Mouse (Mus musculus) hindbrain, embryonic 16.5 days (tissue): ENCODE data around the gene Ephb6. TPM values are rescaled to one million over a fixed set of nuclear protein-coding genes. Genes with fewer than 3 reads are reported as not detected.

Experiments
- ATAC-seq: fragments of 200-750 bp; cut with Nextera tagmentation; 2 replicates; pipeline ENCODE4 v1.8.0; 2017; ENCODE audit warnings: moderate TSS enrichment, moderate library complexity
- H3K27ac ChIP-seq: fragments of 300-500 bp; sonication (generic); 2 replicates; pipeline ENCODE4 v1.5.1; 2014; ENCODE audit warnings: low read depth, mild to moderate bottlenecking, control low read depth, low read length, moderate library complexity
- H3K27me3 ChIP-seq: fragments of 300-500 bp; sonication (generic); replicated peaks from 2 replicates; pipeline ENCODE4 v1.6.1; 2014; ENCODE audit warnings: low read length; ENCODE audit not compliant: control insufficient read depth, insufficient read depth
- H3K36me3 ChIP-seq: fragments of 300-500 bp; sonication (generic); 2 replicates; pipeline ENCODE4 v1.6.1; 2014; ENCODE audit warnings: mild to moderate bottlenecking, low read length, moderate library complexity, mixed read lengths; ENCODE audit not compliant: control insufficient read depth, insufficient read depth
- H3K4me1 ChIP-seq: fragments of 300-500 bp; sonication (generic); 2 replicates; pipeline ENCODE4 v1.6.1; 2014; ENCODE audit warnings: low read depth, low read length; ENCODE audit not compliant: control insufficient read depth, insufficient read depth
- H3K4me2 ChIP-seq: fragments of 300-500 bp; sonication (generic); 2 replicates; pipeline ENCODE4 v1.6.1; 2014; ENCODE audit warnings: mild to moderate bottlenecking, low read length, control low read depth, moderate library complexity
- H3K4me3 ChIP-seq: fragments of 300-500 bp; sonication (generic); 2 replicates; pipeline ENCODE4 v1.5.1; 2014; ENCODE audit warnings: mild to moderate bottlenecking, low read length, control low read depth, moderate library complexity
- H3K9ac ChIP-seq: fragments of 300-500 bp; sonication (generic); 2 replicates; pipeline ENCODE4 v1.6.1; 2014; ENCODE audit warnings: low read depth, mild to moderate bottlenecking, control low read depth, low read length, moderate library complexity
- H3K9me3 ChIP-seq: fragments of 300-500 bp; sonication (generic); 2 replicates; pipeline ENCODE4 v1.6.1; 2014; ENCODE audit warnings: mild to moderate bottlenecking, low read length, moderate library complexity; ENCODE audit not compliant: control insufficient read depth
- WGBS: fragments of 180-500 bp; shearing (Covaris S2); extraction: QIAGEN DNeasy Blood & Tissue Kit; methylation state at CpG from one replicate; pipeline ENCODE4 v1.1.7; 2014; 5-methylcytosine and 5-hydroxymethylcytosine counted together
- polyA plus RNA-seq: library from polyadenylated mRNA; unstranded; fragments of >200 nt; fragmentation: Nextera tagmentation; extraction: Ambion mirVana; gene quantifications from 2 replicates; pipeline ENCODE4 v1.2.1, GENCODE M21; 2015

The Ephb6 gene
- polyA plus RNA-seq, 1 experiment from 2014 or later: 39.4 TPM

GRCm38 (mm10) chr6:41607637-41608036, 2.4 kb downstream of the Ephb6 start:
- H3K27me3 ChIP-seq: no peaks in the 10 kb centered on the region
- WGBS: 64% methylated on average over 5 of the region's 5 CpGs
- ATAC-seq: no peak
- H3K27ac ChIP-seq: no peak overlapping the region
- H3K4me2 ChIP-seq: peak overlapping the region; percentile 78
- no peak overlapping the region for H3K4me3 ChIP-seq
- H3K9ac ChIP-seq: no peak overlapping the region
- H3K9me3 ChIP-seq: no peaks in the 10 kb centered on the region
- H3K36me3 ChIP-seq: no peaks in the 10 kb centered on the region
- peaks cover 17% of the 10 kb centered on the region for H3K4me1 ChIP-seq

- Histone ChIP-seq H3K9me3 (no peaks in the 10 kb centered on the region), H3K4me1 (no peaks in the 10 kb centered on the region), H3K27ac (no peak overlapping the region), H3K36me3 (peaks cover 12% of the 10 kb centered on the region; the same call in 1 of the 2 replicates), H3K4me2 (no peak overlapping the region), H3K27me3 (no peaks in the 10 kb centered on the region), H3K4me3 (no peak overlapping the region), H3K9ac (no peak overlapping the region)
- 90% methylated on average over 9 of the region's 9 CpGs for WGBS
- no peak for ATAC-seq
Measured at GRCm38 (mm10) chr6:41620173-41620798, 15.0 kb downstream of the Ephb6 start.

GRCm38 (mm10) chr6:41621241-41621990, 16.1 kb downstream of the Ephb6 start:
- no peak overlapping the region for H3K9ac ChIP-seq
- no peaks in the 10 kb centered on the region for H3K9me3 ChIP-seq
- H3K36me3 ChIP-seq: peaks cover 10% of the 10 kb centered on the region; the same call in 1 of the 2 replicates
- H3K4me2 ChIP-seq: no peak overlapping the region
- H3K4me3 ChIP-seq: no peak overlapping the region
- no peak for ATAC-seq
- H3K27me3 ChIP-seq: no peaks in the 10 kb centered on the region
- 94% methylated on average over 12 of the region's 12 CpGs for WGBS
- H3K27ac ChIP-seq: no peak overlapping the region
- H3K4me1 ChIP-seq: no peaks in the 10 kb centered on the region

GRCm38 (mm10) chr6:41622661-41623060, 17.4 kb downstream of the Ephb6 start:
- no peak overlapping the region for H3K4me3 ChIP-seq
- H3K4me2 ChIP-seq: no peak overlapping the region
- H3K9ac ChIP-seq: no peak overlapping the region
- WGBS: 54% methylated on average over 9 of the region's 9 CpGs
- no peaks in the 10 kb centered on the region for H3K27me3 ChIP-seq
- no peaks in the 10 kb centered on the region for H3K4me1 ChIP-seq
- no peaks in the 10 kb centered on the region for H3K9me3 ChIP-seq
- ATAC-seq: peak; percentile 46; the same call in 1 of the 2 replicates
- H3K36me3 ChIP-seq: 0 out of 2 replicates have a peak, but pooled peaks cover 10% of the 10 kb centered on the region
- H3K27ac ChIP-seq: no peak overlapping the region

GRCm38 (mm10) chr6:41628180-41628579, 22.9 kb downstream of the Ephb6 start:
- H3K4me1 ChIP-seq: no peaks in the 10 kb centered on the region
- no peak overlapping the region for H3K4me2 ChIP-seq
- 84% methylated on average over 1 of the region's 1 CpGs for WGBS
- no peak overlapping the region for H3K4me3 ChIP-seq
- no peaks in the 10 kb centered on the region for H3K9me3 ChIP-seq
- no peaks in the 10 kb centered on the region for H3K36me3 ChIP-seq
- no peak for ATAC-seq
- H3K9ac ChIP-seq: no peak overlapping the region
- H3K27me3 ChIP-seq: no peaks in the 10 kb centered on the region
- no peak overlapping the region for H3K27ac ChIP-seq

GRCm38 (mm10) chr6:41630791-41631190, 25.5 kb downstream of the Ephb6 start:
- H3K27ac ChIP-seq: no peak overlapping the region
- no peak overlapping the region for H3K4me2 ChIP-seq
- no peaks in the 10 kb centered on the region for H3K9me3 ChIP-seq
- H3K4me1 ChIP-seq: no peaks in the 10 kb centered on the region
- no peaks in the 10 kb centered on the region for H3K36me3 ChIP-seq
- no peak overlapping the region for H3K9ac ChIP-seq
- no peaks in the 10 kb centered on the region for H3K27me3 ChIP-seq
- WGBS: 79% methylated on average over 2 of the region's 2 CpGs
- no peak overlapping the region for H3K4me3 ChIP-seq
- no peak for ATAC-seq

GRCm38 (mm10) chr6:41631549-41631948, 26.3 kb downstream of the Ephb6 start:
- Histone ChIP-seq H3K4me1 (no peaks in the 10 kb centered on the region), H3K9ac (no peak overlapping the region), H3K27me3 (no peaks in the 10 kb centered on the region), H3K4me3 (no peak overlapping the region), H3K4me2 (no peak overlapping the region), H3K9me3 (no peaks in the 10 kb centered on the region), H3K27ac (no peak overlapping the region), H3K36me3 (no peaks in the 10 kb centered on the region)
- 86% methylated on average over 4 of the region's 4 CpGs for WGBS
- no peak for ATAC-seq

GRCm38 (mm10) chr6:41635211-41635610, 29.9 kb downstream of the Ephb6 start:
- no peak for ATAC-seq
- Histone ChIP-seq H3K9me3 (no peaks in the 10 kb centered on the region), H3K4me2 (no peak overlapping the region), H3K27me3 (no peaks in the 10 kb centered on the region), H3K36me3 (no peaks in the 10 kb centered on the region), H3K9ac (no peak overlapping the region), H3K27ac (no peak overlapping the region), H3K4me3 (no peak overlapping the region), H3K4me1 (no peaks in the 10 kb centered on the region)
- WGBS: 32% methylated on average over 1 of the region's 1 CpGs

- Histone ChIP-seq H3K4me3 (no peak within 1 kb of the TSS), H3K4me2 (no peak within 1 kb of the TSS), H3K9me3 (no peaks in the 10 kb centered on the region), H3K27me3 (no peaks in the 10 kb centered on the region), H3K36me3 (no peaks in the 10 kb centered on the region), H3K4me1 (no peaks in the 10 kb centered on the region), H3K27ac (no peak within 1 kb of the TSS), H3K9ac (no peak within 1 kb of the TSS)
- WGBS: 33% methylated on average over 5 of the region's 5 CpGs
- 0 out of 2 replicates have a peak, but pooled peaks have one; percentile 8 for ATAC-seq
Measured at GRCm38 (mm10) chr6:41636178-41636577, 30.9 kb downstream of the Ephb6 start, which contains the start of gene Trpv6. TSS of gene Trpv6 (minus strand) at chr6:41636405.
